Mouse (Mus musculus) monocyte, adult 2 months (primary cell): ENCODE measurements around the gene Nubp2.

Experiments used
- DNase-seq, 2 experiments: peaks; one replicate each; pipeline ENCODE4 v3.0.0; 2022; ENCODE audit warnings: low spot score in 2 of 2, low read depth in 1 of 2

Nubp2 gene

GRCm38 (mm10) chr17:24886134-24886931 lies at the start of gene Nubp2, which contains the start of gene Spsb3:
Gene Nubp2 (minus strand): TSS chr17:24886349.
Gene Spsb3 (plus strand): TSS chr17:24886643.
- peak; percentile 90 to 99 for DNase-seq

DNA sequence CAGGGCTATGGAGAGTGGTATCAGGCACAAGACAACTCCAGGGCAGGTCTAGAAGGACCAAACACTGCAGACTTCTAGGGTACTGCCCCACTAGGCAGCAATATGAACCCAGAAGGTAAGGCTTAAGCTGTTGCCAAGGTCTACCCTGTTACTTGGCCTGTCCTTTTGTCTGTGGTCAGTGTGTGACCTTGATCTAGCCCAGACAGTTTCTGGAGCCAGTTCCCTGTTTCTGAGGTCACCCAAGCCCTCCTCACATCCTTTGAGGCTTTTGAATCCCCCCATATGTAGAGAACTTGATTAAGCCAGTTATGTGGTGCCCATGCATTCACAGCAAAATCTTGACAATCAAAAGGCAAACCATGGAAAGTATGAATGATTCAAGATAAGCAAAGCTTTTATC lies 49.5 kb upstream of the Nubp2 start:
- no peak for DNase-seq

DNA sequence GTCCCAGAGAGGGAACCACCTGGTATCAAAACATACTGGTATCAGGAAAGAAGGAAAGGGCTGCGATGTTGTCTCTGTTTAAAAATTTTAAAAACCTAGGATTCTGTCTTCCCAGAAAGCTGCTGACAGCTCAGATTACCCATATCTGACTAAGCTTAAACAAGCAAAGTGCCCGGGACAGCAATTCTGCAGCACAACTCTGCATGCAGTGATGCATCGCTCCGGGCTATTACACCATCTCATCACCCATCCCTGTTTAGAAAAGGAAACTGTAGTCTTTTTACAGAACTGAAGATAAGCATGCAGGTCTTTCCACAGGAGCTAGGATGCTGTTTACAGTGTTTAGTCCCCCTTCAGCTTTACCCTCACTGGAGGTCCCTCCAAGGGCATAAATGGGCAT lies 48.8 kb upstream of the Nubp2 start:
- no peak for DNase-seq

DNA sequence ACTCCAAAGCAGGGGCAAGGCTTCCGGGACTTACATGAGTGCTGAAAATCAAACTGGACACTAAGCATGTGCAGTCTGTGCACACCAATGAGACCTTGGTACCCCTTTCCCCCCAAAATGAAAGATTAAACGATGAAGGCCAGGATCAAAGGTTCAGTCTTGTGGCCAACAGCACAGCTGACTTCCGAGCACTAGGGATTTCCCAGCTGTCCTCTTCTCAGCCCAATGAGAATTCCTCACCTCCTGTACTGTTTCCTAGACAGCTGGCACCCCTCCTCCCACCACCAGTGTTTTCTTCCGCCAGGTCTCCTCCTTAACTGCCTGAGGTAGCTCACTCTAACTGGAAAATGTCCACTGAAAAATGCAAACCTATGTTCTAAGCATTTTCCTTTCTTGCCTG lies 47.0 kb upstream of the Nubp2 start:
- no peak for DNase-seq

DNA sequence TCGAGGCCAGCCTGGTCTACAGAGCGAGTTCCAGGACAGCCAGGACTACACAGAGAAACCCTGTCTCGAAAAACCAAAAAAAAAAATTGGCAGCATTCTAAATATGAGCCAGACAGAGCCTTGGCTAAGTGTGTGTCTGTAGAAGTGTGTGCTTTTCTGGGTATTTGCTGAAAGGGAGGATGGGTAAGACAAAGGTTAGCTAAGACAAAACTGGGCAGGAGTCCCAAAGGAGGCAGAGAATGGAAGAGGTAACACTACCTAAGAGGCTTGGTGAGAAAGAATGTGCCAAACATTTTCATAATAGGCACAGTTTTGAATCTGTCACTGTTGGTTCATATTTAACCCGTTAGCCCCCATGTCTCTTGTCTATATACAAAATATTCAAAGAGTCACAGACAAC lies 46.3 kb upstream of the Nubp2 start:
- DNase-seq = no peak

DNA sequence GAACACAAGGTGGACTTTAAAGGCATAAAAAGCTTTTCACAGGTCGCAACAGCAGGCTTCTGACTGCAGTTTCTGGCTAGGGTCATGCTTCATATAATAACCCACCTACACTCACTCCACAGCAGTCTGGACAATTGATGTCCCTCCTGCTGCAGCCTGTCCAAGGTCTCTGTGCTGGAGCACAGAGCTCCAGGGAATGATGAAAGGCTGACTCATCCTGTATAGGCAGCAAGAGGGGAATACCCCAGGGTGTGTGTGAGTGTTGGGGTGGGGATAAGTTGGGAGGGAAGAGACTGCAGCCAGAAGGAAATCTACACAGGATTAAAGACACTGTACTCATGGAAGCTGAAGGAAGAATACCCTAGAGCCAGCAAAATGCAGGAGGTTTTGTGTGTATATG lies 43.4 kb upstream of the Nubp2 start:
- DNase-seq = no peak

DNA sequence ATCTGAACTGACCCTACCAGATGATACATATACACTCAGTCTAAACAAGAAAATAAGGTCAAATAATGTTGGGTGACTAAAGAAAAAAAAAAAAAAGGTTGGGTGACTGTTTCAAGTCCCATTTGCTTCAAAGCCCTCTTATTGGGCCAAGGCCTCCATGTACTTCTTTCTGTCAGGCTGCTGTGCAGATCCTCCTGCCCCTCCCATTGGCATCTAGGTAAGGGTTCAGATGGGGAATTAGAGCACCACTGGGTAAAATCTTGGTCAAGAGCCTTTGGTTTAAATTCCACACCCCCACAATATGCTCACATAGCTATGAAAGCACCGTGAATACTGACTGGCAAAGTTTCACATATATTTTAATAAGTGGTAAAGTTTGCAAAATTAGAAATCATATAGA lies 37.1 kb upstream of the Nubp2 start:
- no peak for DNase-seq

- DNase-seq = no peak
Measured at GRCm38 (mm10) chr17:24913984-24914383, 27.8 kb upstream of the Nubp2 start.

- no peak for DNase-seq
Measured at GRCm38 (mm10) chr17:24907591-24907990, 21.4 kb upstream of the Nubp2 start.

- DNase-seq = no peak
Measured at GRCm38 (mm10) chr17:24903767-24904166, 17.6 kb upstream of the Nubp2 start.

DNA sequence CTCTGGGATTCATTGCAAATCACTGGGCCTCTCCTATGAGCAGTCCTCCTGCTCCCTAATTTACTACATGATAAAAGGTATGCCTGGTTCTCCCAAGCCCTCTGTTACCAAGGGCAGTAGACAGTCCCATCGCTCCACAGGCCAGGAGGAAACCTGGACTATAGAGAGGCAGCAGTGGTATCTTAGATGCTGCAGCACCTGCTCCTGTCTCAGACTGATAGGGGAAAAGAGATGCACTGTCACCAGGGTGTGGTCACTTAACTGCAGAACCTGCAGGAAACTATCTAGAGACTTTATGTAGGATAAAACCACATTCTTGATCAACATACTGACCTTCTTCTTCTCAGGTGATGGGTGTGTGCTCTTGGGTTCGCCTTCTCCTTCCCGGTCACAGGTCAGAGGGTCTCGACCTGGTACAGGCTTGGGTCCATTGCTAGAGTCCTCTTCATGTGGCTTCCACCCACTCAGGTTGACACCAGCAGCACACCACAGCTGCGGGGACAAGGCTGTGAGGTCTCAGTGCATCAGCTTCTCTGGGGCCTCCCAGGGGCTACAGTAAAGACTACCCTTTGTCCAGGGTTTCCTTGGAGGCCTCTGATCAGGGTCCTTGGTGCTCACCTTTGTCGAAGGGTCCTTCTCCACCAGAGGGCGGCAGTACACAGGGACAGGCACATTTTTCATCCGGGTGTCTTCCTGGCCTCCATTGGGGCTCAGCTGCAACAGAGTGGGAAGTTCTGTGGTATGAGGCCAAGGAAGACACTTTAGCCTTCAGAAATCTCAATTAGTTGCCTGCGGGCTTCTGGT lies 16.7 kb upstream of the Nubp2 start:
- DNase-seq = no peak

DNA sequence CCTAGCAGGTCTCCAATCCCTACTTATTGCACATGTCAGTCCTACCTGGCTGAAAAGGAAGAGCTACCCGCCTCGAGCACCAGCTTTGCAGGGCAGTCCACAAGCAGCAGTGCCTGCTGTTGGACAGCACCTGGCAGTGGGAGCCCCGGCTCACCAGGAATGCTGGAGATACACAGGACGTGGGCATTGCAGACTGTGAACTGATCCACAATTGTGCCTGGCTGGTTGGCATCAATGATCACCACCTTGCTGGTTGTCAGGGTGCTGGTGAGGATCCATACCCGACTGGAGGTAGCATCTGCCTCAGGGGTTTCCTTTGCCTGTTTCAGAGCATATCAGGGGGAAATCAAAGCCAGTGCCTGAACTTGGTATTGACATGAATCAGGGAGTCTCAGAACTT lies 16.0 kb upstream of the Nubp2 start:
- DNase-seq = no peak

GRCm38 (mm10) chr17:24900014-24900413 lies 13.9 kb upstream of the Nubp2 start:
- DNase-seq = no peak

- no peak for DNase-seq
Measured at GRCm38 (mm10) chr17:24899153-24899552, 13.0 kb upstream of the Nubp2 start.

DNA sequence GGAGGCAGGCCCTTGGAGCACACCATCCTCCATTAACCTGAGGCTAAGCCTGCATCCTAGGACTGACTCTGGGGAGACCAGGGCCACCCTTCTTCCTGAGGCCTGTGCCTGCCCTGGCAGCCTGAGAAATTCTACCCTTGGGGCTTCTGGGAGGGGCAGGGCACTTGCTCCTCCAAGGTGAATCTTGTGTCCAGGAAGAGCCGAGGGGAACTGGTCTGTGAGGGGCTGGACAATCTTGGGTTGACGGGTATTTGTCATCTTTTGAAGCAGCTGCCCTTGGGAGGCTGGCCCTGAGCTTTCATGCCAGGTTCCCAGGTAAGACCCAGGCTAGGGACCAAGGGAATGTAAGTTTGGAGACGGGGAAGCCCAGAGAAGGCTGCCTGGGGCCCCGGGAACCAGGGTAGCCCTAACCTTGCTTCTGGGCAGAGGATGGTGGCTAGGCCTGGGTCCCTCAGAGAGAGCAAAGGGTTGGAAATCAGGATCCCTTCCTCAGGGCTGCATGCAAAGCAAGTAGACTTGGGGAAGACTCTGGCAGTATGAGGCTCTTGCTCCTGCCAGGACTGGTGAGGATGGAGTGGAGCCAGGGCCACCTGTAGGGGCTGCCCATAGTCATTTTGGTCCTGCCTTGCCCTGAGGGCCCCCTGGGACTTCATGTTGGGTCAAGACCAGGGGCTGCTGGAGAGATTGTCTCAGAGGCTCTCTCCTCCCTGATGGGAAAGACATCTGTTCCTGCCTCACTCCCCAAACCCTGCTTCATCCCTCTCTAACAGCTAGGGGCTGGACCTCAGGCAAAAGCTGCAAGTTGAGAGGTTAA lies 12.1 kb upstream of the Nubp2 start:
- DNase-seq = no peak

- DNase-seq = no peak
Measured at GRCm38 (mm10) chr17:24897600-24897999, 11.5 kb upstream of the Nubp2 start.

GRCm38 (mm10) chr17:24896993-24897269 lies 10.8 kb upstream of the Nubp2 start:
- DNase-seq = no peak

DNA sequence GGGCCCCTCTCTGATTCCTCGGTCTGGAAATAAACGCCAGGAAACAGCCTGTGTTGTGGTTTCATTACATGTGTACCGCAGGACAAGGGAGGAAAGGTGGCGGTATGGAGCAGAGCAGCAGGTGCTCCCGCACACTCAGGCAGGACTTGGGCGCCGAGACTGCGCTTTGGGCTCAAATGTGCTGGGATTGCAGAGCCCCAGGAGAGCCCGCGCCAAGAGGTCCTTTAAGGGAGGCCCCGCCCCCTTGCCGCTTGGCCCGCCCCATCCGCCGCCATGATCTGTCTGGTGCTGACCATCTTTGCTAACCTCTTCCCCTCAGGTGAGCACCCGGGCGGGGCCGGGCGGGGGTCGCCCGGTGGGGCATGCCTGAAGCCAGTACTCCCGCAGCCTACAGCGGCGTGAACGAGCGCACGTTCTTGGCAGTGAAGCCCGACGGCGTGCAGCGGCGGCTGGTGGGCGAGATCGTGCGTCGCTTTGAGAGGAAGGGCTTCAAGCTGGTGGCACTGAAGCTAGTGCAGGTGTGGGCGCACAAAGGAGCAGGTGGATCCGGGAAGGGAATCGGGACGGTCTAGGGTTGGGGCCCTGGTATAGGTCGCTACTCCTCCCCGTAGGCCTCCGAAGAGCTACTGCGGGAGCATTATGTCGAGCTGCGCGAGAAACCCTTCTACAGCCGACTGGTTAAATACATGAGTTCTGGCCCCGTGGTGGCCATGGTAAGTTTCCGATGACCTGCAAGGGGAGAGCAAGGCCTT lies 10.3 kb upstream of the Nubp2 start, which contains the start of gene Nme3:
Gene Nme3, plus strand, starts transcription at position 260 of the 752 bp plus-strand sequence.
- DNase-seq = no peak

DNA sequence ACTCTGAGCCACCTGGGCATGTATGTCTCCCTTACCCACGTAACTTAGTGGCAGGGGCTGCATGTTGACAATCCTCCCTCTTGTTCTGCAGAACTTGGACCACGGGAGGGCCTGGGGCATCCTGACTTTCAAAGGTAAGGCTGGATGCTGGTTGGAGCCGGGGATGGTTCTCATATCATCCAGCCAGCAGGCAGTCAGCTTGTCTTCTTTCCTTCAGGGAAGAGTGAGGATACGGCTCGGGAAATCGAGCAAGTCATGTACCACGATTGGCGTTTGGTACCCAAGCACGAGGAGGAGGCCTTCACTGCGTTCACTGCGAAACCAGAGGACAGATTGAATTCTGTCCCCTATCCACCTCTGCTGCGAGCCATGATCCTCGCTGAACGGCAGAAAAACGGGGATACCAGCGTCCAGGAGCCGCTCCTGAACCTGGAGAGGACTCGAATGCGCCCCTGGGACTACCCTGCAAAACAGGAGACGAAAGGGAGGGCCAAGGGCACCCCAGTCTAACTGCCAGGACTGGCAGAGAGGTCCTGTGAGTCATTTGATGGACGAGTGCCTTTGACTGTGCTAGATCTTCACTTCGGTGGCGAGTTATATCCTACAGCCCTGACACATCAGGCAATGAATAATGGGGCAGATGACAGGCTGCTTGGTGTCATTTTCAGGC lies 9.6 kb upstream of the Nubp2 start:
- no peak for DNase-seq

GRCm38 (mm10) chr17:24894995-24895547 lies 8.9 kb upstream of the Nubp2 start, which contains the start of the genes Eme2 and Mrps34:
Gene Eme2 (minus strand): TSS chr17:24895087.
Gene Mrps34 (plus strand): TSS chr17:24895116.
- DNase-seq = peak; percentile 43 to 61
